Mouse (Mus musculus) intestine, embryonic 14.5 days (tissue): ENCODE measurements around the gene Skida1. TPM values are rescaled to one million over a fixed set of nuclear protein-coding genes. Genes with fewer than 3 reads are reported as not detected.
A peak's percentile ranks its signal among the peaks of the same experiment; 100 is the strongest.

Experiments used
- ATAC-seq: fragments of 200-750 bp; cut with Nextera tagmentation; replicated peaks from 2 replicates; pipeline ENCODE4 v1.8.0; 2017; ENCODE audit warnings: low read depth, moderate number of reproducible peaks, moderate TSS enrichment, moderate library complexity; ENCODE audit not compliant: low FRiP score, low TSS enrichment
- DNase-seq: peaks from one replicate; pipeline ENCODE4 v3.0.0-alpha.2; 2018; ENCODE audit warnings: low spot score
- H3K27ac ChIP-seq: fragments of 300-500 bp; sonication (generic); 2 replicates; pipeline ENCODE4 v1.5.1; 2014; ENCODE audit warnings: low read depth, mild to moderate bottlenecking, control low read depth
- H3K27me3 ChIP-seq: fragments of 300-500 bp; sonication (generic); replicated peaks from 2 replicates; pipeline ENCODE4 v1.6.1; 2014; ENCODE audit warnings: low read length, control low read depth; ENCODE audit not compliant: control insufficient read depth, insufficient read depth
- H3K36me3 ChIP-seq: fragments of 300-500 bp; sonication (generic); 2 replicates; pipeline ENCODE4 v1.6.1; 2014; ENCODE audit warnings: low read length, control low read depth; ENCODE audit not compliant: control insufficient read depth, insufficient read depth
- H3K4me1 ChIP-seq: fragments of 300-500 bp; sonication (generic); replicated peaks from 2 replicates; pipeline ENCODE4 v1.6.1; 2014; ENCODE audit warnings: low read length, control low read depth, mixed read lengths; ENCODE audit not compliant: control insufficient read depth, insufficient read depth
- H3K4me2 ChIP-seq: fragments of 300-500 bp; sonication (generic); 2 replicates; pipeline ENCODE4 v1.6.1; 2014; ENCODE audit warnings: low read length
- H3K4me3 ChIP-seq: fragments of 300-500 bp; sonication (generic); 2 replicates; pipeline ENCODE4 v1.5.1; 2014; ENCODE audit warnings: low read depth, low read length, control low read depth, mixed read lengths
- H3K9ac ChIP-seq: fragments of 300-500 bp; sonication (generic); 2 replicates; pipeline ENCODE4 v1.6.1; 2014; ENCODE audit warnings: mild to moderate bottlenecking, low read length
- H3K9me3 ChIP-seq: fragments of 300-500 bp; sonication (generic); 2 replicates; pipeline ENCODE4 v1.6.1; 2016; ENCODE audit warnings: low read length, control low read depth; ENCODE audit not compliant: control insufficient read depth
- WGBS: fragments of 180-500 bp; shearing (Covaris S2); extraction: QIAGEN DNeasy Blood & Tissue Kit; methylation state at CpG from one replicate; pipeline ENCODE4 v1.1.7; 2014; 5-methylcytosine and 5-hydroxymethylcytosine counted together
- polyA plus RNA-seq: library from polyadenylated mRNA; unstranded; fragments of >200 nt; fragmentation: Nextera tagmentation; extraction: Ambion mirVana; gene quantifications from 2 replicates; pipeline ENCODE4 v1.2.1, GENCODE M21; 2014

Skida1 gene
- polyA plus RNA-seq, 1 experiment from 2014 or later = 3.3 TPM

DNA sequence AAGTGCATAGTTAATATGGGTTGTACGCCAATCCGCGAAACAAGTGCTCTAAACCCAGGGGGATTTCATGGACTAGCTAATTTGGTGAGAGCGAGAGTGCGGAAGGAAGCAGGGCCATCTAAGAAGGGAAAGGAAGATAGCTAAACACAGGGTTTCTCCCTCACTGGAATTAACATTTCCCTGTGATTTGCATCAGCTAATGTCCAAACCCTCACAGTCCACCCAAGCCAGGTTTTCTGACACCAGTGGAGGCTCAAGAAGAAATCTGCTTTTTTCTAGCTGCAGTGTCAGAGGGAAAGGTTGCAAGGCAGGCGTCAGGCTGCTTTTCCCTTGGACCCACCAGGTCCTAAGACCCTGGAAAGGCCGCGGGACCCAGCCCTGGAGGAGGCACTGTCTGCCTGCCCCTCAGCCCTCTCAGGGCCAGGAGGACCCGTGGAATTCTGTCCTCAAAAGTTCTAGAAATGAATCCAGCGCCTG, 9.9 kb downstream of the Skida1 start:
- Histone ChIP-seq H3K4me3 (no peak overlapping the region), H3K27ac (no peak overlapping the region; the same call in 1 of the 2 replicates), H3K36me3 (no peaks in the 10 kb centered on the region), H3K27me3 (no peaks in the 10 kb centered on the region), H3K4me1 (peaks cover 41% of the 10 kb centered on the region), H3K4me2 (peak overlapping the region; percentile 56; the same call in 1 of the 2 replicates), H3K9me3 (no peaks in the 10 kb centered on the region), H3K9ac (peak overlapping the region; percentile 34; the same call in 1 of the 2 replicates)
- DNase-seq = peak; percentile 69
- ATAC-seq = peak; percentile 33; the same call in 1 of the 2 replicates
- 68% methylated on average over 10 of the region's 10 CpGs for WGBS

DNA sequence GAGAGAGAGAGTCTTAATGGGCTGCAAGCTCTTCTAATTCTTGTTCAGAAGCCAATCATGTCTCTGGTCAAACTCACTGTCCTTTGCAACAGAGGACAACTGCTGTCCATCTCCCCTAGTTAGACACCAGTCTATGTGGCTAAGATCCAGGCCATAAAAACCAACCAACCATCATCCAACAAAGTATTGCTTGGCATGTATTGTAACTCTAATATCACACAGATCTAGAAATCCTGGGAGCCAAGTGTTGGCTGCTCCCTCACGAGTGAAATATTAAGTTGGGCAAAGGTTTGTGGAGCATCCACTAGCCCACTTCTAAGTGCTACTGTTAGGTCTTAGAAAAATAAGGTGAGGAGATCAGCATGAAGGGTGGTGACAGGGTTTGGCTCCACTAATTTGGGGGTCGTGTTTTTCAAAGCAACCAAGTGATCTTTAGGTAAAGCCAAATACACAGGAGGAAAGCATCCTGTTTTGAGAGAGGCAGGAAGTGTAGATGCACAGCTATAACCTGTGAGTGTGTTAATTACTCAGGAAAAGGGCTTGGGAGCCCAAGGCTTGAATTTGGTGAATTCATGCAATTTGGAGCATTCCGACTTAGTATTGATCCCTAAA, 10.6 kb downstream of the Skida1 start:
- 61% methylated on average over 3 of the region's 3 CpGs for WGBS
- Histone ChIP-seq H3K4me3 (no peak overlapping the region), H3K9me3 (no peaks in the 10 kb centered on the region), H3K4me1 (peaks cover 40% of the 10 kb centered on the region), H3K9ac (no peak overlapping the region), H3K27me3 (no peaks in the 10 kb centered on the region), H3K4me2 (no peak overlapping the region), H3K36me3 (no peaks in the 10 kb centered on the region), H3K27ac (no peak overlapping the region)
- DNase-seq = peak; percentile 52
- ATAC-seq = no peak

DNA sequence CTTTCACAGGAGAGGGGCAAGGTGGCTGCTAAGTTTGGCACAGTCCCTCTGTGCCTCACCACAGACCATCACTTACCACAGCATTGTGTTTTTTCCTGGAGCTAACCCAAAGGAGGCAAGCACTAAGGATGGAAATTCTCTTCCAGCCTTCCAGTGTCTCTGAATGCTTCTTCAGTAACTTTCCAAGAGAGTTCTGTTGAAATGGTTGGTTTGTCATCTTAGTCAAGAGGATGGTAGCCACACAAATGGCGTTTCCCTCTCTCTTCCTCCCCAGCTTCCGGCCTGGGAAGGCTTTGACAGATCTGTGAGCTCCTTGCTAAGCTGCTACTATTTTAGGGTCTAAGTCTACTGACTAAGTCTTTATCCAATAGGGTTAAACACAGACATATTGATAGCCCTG, 11.4 kb downstream of the Skida1 start, which contains the start of gene A930004D18Rik:
TSS of gene A930004D18Rik (minus strand) at position 247 of the 400 bp plus-strand sequence.
- no peak within 1 kb of the TSS for H3K27ac ChIP-seq
- H3K4me1 ChIP-seq = peaks cover 33% of the 10 kb centered on the region
- no peaks in the 10 kb centered on the region for H3K27me3 ChIP-seq
- no peaks in the 10 kb centered on the region for H3K36me3 ChIP-seq
- no peak for ATAC-seq
- no peak within 1 kb of the TSS for H3K4me2 ChIP-seq
- no peak within 1 kb of the TSS for H3K9ac ChIP-seq
- no peaks in the 10 kb centered on the region for H3K9me3 ChIP-seq
- WGBS = 74% methylated on average over 2 of the region's 2 CpGs
- peak; percentile 47 for DNase-seq
- H3K4me3 ChIP-seq = no peak within 1 kb of the TSS

DNA sequence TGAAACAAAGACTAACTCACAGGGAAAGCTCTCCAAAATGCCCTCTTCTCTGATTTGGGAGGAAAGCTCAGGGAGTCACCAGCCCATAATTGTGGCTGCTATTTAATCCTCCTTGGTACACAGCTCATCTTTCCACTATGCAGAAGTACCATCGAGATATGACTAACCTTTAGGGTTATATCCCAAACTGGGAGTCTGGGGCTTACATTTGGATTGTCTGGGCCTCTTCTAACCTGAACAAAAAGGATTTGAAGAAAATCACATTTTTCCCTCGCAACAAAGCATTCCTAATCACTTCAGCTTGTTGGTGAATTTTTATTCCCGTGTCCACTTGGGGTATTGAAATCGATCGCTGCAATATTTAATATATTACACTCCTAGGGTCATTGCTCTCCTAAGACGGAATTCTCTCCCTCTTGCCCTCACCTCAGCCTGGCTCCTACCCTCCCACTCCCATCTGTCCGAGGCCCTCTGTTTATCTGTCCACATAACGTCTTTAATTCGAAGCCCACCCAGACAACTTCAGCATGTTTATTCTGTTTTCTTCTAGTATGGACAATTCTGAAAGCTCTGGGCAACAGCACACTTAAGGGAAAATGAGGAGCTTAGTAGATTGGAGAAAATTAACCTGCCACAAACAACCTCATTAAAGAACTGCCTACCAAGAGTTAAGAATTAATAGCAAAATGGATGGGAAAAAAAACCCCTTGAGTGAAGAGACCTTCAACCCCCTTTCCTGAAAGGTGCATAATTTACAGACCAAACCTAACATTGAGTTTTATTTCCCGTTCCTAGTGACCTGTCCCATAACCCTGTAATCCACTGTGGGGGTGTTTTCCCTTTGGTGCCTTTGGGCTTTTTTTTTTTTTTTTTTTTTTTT, 14.2 kb downstream of the Skida1 start:
- peaks cover 26% of the 10 kb centered on the region for H3K4me1 ChIP-seq
- H3K9ac ChIP-seq = no peak overlapping the region
- 73% methylated on average over 10 of the region's 10 CpGs for WGBS
- no peak overlapping the region for H3K27ac ChIP-seq
- no peak overlapping the region for H3K4me3 ChIP-seq
- no peak for ATAC-seq
- no peaks in the 10 kb centered on the region for H3K9me3 ChIP-seq
- no peak overlapping the region for H3K4me2 ChIP-seq
- H3K36me3 ChIP-seq = no peaks in the 10 kb centered on the region
- H3K27me3 ChIP-seq = no peaks in the 10 kb centered on the region
- peak; percentile 50 for DNase-seq

DNA sequence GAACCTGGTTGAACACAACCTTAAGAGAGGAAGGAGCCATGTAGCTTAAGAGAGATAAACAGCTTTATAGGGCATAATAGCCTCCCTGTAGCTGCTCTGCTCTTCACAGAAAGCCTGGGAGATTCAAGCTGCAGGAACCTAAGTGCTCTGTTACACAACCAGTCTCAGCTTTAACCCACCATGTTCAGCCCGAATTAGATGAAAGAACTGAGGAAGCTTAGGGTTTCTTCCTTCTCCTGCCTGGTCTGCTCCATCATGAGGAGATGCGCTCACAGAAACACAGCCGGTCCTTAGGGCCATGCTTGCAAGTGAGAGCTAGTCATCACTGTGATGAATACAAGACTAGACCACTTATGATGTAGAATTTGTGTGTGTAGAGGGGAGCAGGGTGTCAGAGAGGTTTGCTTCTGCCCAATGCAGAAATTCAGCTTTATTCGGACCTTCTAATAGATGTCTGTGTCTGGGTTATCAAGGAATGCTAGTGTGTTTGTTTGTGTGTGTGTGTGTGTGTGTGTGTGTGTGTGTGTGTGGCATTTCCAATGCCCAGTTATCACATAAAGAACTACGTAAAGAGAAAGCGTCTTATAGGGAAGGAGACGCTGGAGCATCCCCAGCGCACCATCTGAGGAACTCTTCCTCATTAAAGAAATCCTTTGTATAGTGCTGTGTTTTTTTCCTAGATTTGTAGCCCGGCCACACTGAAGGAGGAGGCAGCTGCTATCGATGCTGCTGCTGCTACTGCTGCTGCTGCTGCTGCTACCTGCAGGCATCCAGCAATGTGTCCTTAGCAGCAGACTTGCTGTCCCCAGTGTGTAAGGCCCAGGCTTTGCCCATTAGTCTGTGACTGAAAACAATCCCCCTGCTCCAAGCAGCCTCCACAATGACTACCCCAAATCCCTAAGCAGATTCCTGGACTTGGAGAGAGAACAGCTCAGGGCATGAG, 15.4 kb downstream of the Skida1 start:
- H3K36me3 ChIP-seq = no peaks in the 10 kb centered on the region
- ATAC-seq (no peak), DNase-seq (peak; percentile 60)
- H3K4me3 ChIP-seq = no peak overlapping the region
- H3K4me1 ChIP-seq = peaks cover 20% of the 10 kb centered on the region
- H3K9ac ChIP-seq = no peak overlapping the region
- no peaks in the 10 kb centered on the region for H3K9me3 ChIP-seq
- H3K27ac ChIP-seq = no peak overlapping the region
- no peaks in the 10 kb centered on the region for H3K27me3 ChIP-seq
- H3K4me2 ChIP-seq = no peak overlapping the region
- WGBS = 62% methylated on average over 10 of the region's 10 CpGs

DNA sequence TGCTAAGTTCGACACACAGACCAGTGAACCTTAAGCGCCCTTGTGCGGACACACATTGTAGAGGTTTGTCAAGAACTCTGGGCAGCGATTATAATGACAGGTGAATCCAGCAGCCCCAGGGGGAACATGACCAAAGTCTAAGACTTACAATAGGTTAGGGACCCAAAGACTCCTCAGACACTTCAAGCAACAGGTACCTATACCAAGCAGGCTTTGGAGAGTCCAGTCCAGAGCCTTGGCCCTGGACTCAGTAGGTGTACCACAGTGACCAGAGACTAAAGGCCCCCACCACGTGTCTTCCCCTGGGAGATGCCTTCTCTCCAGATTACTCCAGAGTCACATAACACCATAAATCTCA, 16.3 kb downstream of the Skida1 start:
- Histone ChIP-seq H3K4me3 (no peak overlapping the region), H3K27ac (no peak overlapping the region), H3K9me3 (no peaks in the 10 kb centered on the region), H3K9ac (no peak overlapping the region), H3K36me3 (no peaks in the 10 kb centered on the region), H3K4me2 (no peak overlapping the region), H3K27me3 (no peaks in the 10 kb centered on the region), H3K4me1 (peaks cover 20% of the 10 kb centered on the region)
- 63% methylated on average over 5 of the region's 5 CpGs for WGBS
- DNase-seq (peak; percentile 73), ATAC-seq (no peak)

DNA sequence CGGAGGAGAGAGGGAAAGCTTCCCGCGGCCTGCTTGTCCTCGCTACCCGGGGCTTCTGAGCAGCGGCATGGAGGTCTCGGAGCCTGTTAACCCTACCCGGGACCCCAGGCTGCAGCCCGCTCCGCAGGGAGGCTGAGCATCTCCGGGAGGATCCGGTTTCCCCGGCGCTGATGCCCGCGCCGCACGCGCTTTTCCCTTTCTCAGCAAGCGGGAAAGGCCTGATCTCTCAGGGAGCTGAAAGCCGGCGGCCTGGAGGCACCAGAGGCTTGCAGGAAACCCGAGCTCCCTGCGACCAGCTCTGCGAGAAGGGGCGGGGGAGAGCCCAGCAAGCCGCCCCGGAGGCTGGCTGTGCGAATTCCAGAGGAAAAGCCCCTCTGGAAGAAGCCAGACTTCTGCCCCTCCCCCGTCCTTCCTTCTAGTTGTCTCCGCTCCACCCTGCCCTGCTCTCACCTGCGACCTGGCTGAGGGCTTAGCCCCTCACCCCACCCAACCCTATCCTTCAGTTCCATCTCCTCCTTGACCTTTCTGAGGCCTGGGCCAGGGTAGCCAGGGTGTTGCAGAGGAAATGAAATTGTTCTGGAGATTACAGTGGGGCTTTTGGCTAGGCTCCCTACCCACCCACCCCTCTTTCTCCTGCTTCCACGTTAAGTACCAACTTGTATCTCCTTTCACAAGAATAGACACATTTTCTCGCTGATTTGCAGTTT, 16.9 kb downstream of the Skida1 start:
- WGBS = 3% methylated on average over 32 of the region's 34 CpGs
- DNase-seq (peak; percentile 88), ATAC-seq (no peak)
- Histone ChIP-seq H3K4me1 (peaks cover 22% of the 10 kb centered on the region), H3K9me3 (no peaks in the 10 kb centered on the region), H3K27ac (peak overlapping the region; percentile 22; the same call in 1 of the 2 replicates), H3K36me3 (no peaks in the 10 kb centered on the region), H3K4me2 (peak overlapping the region; percentile 94), H3K27me3 (no peaks in the 10 kb centered on the region), H3K4me3 (peak overlapping the region; percentile 31), H3K9ac (peak overlapping the region; percentile 79)
